Mouse (Mus musculus) gastrocnemius, postnatal 4 days (tissue): ENCODE measurements around the gene Gm36028. TPM values are rescaled to one million over a fixed set of nuclear protein-coding genes. Genes with fewer than 3 reads are reported as not detected.
A peak's percentile ranks its signal among the peaks of the same experiment; 100 is the strongest.

Source experiments
- DNase-seq, 2 experiments: peaks; one replicate each; pipeline ENCODE4 v3.0.0; 2021 to 2022; ENCODE audit warnings: low spot score in 2 of 2, mixed read lengths in 2 of 2
- total RNA-seq, 2 experiments: library from RNA; stranded (reverse); gene quantifications; 2 replicates each; pipeline ENCODE4 v1.2.3; 2021

Gene Gm36028
- total RNA-seq, 2 experiments from 2014 or later = not detected

DNA sequence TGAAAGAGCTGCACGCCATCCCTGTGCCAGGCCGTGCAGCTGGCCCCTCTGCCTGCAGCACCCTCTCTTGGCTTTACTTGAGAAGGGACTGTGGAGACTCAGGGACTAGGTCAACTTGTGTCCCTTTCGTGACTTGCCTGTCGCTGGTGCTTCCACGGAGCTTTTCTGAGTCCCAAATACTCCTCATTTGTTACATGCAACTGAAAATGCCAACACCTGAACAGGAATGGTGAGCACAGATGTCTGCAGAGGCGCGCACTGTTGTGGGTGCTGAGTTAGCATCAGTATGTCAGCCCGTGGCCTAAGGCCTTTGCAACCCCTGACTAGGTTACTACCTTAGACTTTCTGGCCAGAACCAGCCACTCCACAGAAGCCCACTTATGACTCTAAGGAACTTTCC lies 49.1 kb downstream of the Gm36028 start:
- DNase-seq = no peak

DNA sequence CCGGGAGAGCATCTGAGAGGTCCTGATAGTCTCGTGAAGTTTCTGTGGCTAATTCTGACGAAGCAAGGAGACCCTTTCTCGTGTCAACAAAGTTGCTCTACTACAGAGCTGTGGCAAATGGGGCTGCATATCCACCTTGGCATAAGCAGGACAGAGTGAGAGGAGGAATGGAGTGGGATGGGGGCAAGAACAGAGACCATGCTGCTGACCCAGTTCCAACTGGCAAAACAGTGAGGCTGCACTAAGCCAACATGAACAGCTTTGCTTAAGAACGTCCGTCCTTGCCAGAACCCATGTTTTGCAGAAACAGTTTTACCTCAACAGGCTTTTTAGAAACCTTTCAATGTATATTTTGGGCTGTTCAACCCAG lies 51.3 kb downstream of the Gm36028 start:
- peak in 1 of 2 experiments; percentile 43 for DNase-seq

DNA sequence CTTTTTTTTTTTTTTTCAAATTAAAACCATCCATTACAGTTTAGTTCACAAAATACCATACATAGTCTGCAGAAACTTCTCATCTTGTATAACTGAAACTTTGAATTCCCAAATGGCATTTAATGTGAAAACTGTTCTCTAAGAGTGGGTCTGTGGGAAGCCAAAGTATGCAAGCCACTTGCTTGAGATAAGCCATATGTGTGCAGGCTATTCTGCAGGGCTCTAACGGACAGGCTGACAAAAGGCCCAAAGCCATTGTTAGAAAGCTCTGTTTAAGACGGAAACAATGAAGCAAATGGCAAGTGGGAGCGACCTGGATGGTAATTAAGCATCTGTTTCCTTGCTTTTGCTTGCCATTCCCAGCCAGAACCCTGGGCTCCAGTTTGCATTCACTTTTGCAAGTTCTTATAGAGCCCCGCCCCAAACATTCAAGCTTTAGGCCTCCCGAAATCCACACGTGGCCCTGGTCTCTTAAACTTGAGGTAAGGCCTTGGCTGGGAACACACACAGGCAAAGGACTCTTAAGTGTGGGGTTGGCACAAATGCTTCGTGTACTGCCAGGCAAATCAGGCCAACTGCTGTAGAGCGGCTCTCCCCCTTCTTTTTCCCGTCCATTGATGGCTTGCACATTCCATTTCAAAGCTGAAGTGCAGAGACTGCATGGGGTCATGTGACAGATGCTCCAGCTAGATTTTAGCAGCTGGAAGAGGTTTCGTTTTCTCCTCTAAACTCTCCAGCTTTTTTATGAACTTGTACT lies 51.9 kb downstream of the Gm36028 start:
- peak in 1 of 2 experiments; percentile 37 for DNase-seq

DNA sequence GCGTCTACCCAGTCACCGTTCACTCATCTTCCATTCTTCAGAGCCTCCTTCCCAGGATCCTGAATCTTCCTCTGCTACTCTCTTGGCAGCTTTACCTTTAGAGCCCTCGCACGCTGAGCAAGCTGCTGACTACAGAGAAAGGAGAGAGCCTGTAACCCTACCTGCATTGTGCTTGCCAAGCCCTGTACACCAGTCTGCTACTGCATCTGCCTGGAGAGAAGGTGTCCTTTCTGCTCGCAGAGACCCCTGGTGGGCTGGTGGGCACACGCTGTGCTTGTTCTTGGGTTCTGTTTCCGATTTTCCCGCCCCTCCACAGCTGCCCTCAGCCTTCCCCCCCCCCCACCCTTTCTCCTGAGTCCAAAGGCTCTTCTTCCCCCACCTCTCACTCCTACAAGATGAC lies 53.7 kb downstream of the Gm36028 start:
- no peak for DNase-seq

DNA sequence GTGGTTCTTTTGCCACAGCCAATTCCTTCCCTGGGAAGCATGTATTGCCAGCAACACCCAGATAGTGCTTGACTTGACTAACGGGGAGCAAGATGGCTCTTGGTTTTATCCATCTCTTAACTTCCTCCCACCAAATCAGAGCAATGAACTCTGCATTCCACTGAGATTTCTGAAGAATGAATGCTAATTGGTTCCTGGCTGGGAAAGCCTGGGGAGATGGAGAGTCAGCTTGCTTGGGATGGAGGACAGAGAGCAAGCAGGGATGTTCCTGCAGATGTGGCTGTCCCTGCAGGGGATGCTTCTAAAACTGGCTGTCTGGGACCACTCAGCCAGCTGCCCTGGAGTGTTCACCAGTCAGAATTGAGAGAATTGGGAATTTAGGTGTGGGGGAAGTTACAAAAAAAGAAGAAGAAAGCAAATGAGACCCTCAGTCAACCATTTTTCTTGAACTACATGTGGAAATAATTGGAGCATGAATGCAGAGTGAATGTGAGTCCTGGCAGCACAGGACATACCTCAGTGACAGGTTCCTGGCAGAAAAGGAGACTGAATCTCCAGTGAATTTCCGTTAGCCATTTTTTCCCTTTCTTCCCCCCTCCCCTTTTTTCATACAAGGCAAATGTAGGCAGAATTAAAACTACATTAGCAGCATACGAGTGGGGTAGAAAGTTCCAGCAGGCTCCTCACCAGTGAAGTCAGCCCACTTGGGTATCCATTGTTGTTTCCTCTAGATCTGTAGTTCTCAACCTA lies 55.0 kb downstream of the Gm36028 start:
- DNase-seq = no peak

DNA sequence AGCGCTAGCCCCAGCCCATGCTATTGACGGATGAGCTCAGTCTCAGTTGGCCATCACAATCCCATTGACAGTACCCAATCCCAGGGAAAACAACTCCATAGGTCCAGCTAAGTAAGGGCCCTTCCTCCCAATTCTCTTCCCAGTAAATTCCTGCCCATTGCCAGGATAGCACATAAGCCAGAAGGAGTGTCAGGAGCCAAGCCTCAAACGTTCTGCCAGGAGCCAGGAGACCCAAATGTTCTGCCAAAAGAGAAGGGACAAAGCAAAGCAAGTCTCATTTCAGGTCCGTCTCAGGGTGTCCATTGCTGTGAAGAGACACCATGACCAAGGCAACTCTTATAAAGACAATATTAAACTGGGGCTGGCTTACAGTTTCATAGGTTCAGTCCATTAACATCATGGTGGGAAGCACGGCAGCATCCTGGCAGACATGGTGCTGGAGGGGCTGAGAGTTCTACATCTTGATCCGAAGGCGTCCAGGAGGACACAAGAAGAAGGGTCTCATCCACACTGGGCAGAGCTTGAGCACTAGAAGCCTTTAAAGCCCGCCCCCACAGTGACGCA lies 57.5 kb downstream of the Gm36028 start:
- no peak for DNase-seq

DNA sequence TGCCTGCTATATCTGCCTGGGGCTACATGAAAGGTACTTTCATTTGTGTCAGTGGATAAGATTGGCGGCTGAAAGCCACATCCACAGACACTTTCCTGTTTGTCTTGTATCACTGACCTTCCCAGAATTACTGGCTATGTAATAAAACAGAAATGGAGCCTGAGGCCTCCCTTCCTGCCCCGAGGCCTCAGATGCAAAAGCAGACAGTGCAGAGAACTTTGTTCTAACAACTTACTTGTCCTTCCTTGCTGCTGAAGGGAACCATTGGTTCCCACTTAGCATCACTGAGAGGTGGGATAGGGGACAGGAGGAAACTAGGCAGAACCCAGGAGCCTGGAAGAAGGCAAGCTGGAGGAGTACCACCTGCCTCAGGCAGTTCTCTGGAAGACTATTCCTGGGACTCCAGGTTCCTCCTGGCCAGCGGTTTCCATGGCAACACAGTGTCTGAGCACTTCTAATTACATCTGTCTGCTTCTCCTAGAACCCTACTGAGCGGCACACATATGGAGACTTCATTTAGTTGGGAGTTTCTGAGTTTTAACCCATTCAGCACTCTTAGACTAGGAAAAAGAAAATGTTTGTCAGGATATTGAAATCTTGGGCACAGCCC lies 58.2 kb downstream of the Gm36028 start:
- no peak for DNase-seq

DNA sequence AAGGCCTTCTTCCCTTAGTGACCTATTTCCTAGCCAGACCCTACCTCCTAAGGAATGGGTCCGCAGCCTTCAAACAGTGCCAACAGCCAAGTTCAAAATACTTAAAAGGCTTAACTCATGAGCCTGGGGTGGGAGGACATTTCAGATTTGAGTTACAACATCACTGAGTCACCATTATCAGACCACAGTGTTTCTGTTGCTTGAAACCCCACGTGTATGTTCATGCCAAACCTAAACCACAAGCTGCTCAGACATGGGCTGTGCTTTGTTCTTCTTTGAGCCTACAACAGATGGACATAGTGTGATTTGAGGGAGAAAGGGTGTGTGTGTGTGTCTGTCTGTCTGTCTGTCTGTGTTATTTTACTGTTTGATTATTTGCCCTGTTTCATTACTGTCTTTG lies 59.8 kb downstream of the Gm36028 start:
- no peak for DNase-seq

Other genes with a start within 250 kb of the Gm36028 start
- gene Ndufb4, start 206.7 kb downstream of the Gm36028 start, total RNA-seq = 100 to 1,000 TPM; 107 to 122 TPM
- gene Fstl1, start 84.3 kb downstream of the Gm36028 start, total RNA-seq = 100 to 1,000 TPM; 710 to 767 TPM
- 10 to 100 TPM; 65.5 to 68.2 TPM for gene Lrrc58, start 7.2 kb upstream of the Gm36028 start, total RNA-seq
- gene Gpr156, start 55.4 kb upstream of the Gm36028 start, total RNA-seq = 1 to 10 TPM in 1 of 2 experiments, under 1 TPM in 1; 0.88 to 1.5 TPM
- gene Gsk3b, start 227.9 kb upstream of the Gm36028 start, total RNA-seq = 10 to 100 TPM; 65.9 to 72.9 TPM